Mouse (Mus musculus) right cerebral cortex, postnatal 36 days (tissue): ENCODE measurements around the gene Nckap1l.

Experiments used
- DNase-seq, 2 experiments: peaks; one replicate each; pipeline ENCODE4 v3.0.0; 2022; ENCODE audit warnings: low spot score in 2 of 2, mixed read lengths in 1 of 2

The Nckap1l gene

GRCm38 (mm10) chr15:103537822-103538213 lies 84.2 kb downstream of the Nckap1l start, which contains the start of gene Ppp1r1a:
Ppp1r1a (minus strand) TSS chr15:103538003.
- peak; percentile 63 to 72 for DNase-seq

GRCm38 (mm10) chr15:103539259-103539658 lies 85.7 kb downstream of the Nckap1l start:
- no peak for DNase-seq

DNA sequence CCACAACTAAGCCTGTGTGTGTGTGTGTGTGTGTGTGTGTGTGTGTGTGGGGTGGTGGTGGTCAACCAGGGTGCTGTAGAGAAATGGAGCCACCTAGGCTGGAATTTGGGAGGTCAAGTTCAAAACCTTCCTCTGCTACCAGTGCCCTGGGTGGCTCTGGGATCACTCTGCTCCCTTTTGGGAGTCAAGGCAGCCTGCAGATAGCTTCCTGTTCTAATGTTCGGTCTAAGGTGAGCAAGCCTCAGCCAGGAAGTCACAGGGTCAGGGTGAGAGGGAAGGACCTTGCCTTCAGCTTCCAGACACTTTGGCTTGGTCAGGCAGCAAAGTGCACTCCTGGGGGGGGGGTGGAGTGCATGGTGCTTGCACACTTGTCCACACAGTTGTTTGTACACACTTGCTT lies 87.1 kb downstream of the Nckap1l start:
- no peak for DNase-seq

DNA sequence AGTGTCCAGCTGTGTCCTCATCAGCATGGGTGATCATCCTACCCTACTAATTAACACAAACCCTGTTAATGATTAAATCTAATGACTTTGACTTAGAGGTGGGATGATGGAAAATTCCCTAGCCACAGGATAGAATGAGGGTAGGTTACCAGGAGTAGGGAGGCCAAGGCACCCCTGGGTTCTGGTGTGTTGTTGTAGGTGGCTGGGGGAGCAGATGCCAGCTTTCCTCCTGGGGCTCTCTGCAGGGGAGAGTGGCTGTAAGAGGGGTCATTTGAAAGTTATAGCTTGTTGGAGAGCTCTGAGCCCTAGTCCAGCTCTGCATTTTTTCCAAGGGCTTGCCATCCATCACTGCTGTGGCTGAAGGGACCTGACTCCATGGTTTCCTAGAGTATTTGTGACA lies 88.9 kb downstream of the Nckap1l start:
- DNase-seq = no peak

DNA sequence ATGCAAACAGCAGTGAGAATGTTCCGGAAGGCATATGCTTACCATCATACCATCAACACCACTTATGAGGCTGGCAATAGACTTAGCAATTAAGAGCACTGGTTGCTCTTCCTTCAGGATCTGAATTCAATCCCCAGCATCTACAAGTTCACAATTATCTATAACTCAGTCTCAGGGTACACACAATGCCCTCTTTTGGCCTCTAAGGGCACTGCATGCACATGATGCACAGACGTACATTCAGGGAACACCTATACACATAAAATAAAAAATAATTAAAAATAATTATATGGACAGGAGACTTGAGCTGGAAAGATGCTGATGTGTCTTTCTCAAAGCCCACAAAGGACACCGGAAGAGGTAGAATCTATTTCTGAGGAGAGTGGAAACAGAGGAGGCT lies 94.4 kb downstream of the Nckap1l start:
- no peak for DNase-seq
